Mouse (Mus musculus): Measurements from ENCODE around the gene Pde4d. TPM values are rescaled to one million over a fixed set of nuclear protein-coding genes. Genes with fewer than 3 reads are reported as not detected.

Gene Pde4d
- polyA plus RNA-seq, 1 experiment, result 34.7 TPM

DNA sequence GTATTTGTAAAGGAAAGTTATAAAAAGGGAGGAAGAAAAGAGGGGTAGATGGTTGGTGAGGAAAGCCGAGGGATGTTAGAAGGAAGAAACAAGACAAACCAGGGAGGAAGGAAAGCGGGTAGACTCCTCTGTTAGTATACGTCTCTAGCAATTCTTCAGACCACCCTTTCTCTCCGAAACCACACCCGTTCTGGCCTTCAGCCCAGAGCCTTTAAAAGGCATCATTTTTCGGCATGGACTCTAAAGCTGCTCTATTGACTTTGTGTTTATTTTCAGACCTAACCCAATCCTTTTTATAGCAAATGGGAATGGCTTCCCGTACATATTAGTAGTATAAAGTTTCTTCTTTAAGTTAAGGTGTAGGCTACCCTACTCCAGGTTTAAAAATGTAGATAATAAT is 1057.0 kb downstream of the Pde4d start:
- Histone ChIP-seq H3K4me1 (ENCODE audit: control insufficient read depth, insufficient read depth, low read length) (peaks cover 2% of the 10 kb centered on the region; the same call in 1 of the 2 replicates), H3K4me3 (ENCODE audit: insufficient read depth, low read length) (no peak overlapping the region), H3K27ac (ENCODE audit: insufficient read depth, low read length) (no peak overlapping the region)
- no peak for TF ChIP-seq POLR2A (IDR thresholded peaks at IDR 0.05; ENCODE audit: extremely low read depth, insufficient read depth, low read length)

DNA sequence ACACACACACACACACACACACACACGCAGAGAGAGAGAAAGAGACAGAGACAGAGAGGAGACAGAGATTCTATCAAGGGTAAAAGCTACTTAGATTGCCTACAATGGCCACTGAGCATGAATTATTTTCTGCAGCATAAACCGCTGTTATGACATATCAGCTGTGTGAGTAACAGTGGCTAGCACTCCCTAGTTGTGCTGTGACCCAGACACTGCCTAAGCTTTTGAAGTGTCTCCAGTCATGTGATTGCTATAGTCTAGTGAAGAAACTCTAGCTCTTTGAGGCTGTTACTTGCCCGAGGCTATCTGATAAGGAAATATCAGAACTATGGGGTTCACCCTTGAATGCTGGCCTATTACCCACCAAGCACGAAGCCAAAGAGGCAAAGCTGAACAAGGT is 1058.7 kb downstream of the Pde4d start:
- H3K27ac ChIP-seq (ENCODE audit: insufficient read depth, low read length), result no peak overlapping the region; the same call in 1 of the 2 replicates
- H3K4me3 ChIP-seq (ENCODE audit: insufficient read depth, low read length), result no peak overlapping the region
- no peaks in the 10 kb centered on the region for H3K4me1 ChIP-seq (ENCODE audit: control insufficient read depth, insufficient read depth, low read length)
- no peak for TF ChIP-seq POLR2A (IDR thresholded peaks at IDR 0.05; ENCODE audit: extremely low read depth, insufficient read depth, low read length)
- TF ChIP-seq CTCF (IDR thresholded peaks at IDR 0.05; ENCODE audit: extremely low read depth, insufficient read depth, low read length), result no peak

DNA sequence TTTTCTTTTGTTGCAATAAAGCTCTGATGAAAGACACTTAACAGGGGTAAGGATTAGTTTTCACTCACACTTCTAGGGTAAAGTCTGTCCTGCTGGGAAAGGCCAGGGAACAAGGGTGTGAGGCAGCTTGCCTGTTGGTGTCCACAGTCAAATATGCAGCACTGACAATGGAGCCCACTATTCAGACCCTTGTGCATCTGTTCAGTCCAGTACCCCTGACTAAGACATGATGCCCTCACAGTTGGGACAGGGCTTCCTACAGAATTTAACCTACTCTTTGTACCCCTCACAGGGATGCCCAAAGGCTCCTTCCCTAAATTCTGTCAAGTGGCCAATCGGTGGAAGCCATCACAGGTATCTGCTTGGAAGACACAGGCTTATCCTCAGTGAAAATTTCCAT is 1068.4 kb downstream of the Pde4d start:
- TF ChIP-seq POLR2A (IDR thresholded peaks at IDR 0.05; ENCODE audit: extremely low read depth, insufficient read depth, low read length) (no peak), CTCF (IDR thresholded peaks at IDR 0.05; ENCODE audit: extremely low read depth, insufficient read depth, low read length) (no peak)
- no peak overlapping the region for H3K4me3 ChIP-seq (ENCODE audit: insufficient read depth, low read length)
- no peak overlapping the region for H3K27ac ChIP-seq (ENCODE audit: insufficient read depth, low read length)
- no peaks in the 10 kb centered on the region for H3K4me1 ChIP-seq (ENCODE audit: control insufficient read depth, insufficient read depth, low read length)

- no peak overlapping the region for H3K27ac ChIP-seq (ENCODE audit: insufficient read depth, low read length)
- no peaks in the 10 kb centered on the region for H3K4me1 ChIP-seq (ENCODE audit: control insufficient read depth, insufficient read depth, low read length)
- H3K4me3 ChIP-seq (ENCODE audit: insufficient read depth, low read length), result no peak overlapping the region
- TF ChIP-seq POLR2A (IDR thresholded peaks at IDR 0.05; ENCODE audit: extremely low read depth, insufficient read depth, low read length) (no peak), CTCF (IDR thresholded peaks at IDR 0.05; ENCODE audit: extremely low read depth, insufficient read depth, low read length) (peak; percentile 53; the same call in 1 of the 2 replicates)
These were observed 1069.7 kb downstream of the Pde4d start for GRCm38 (mm10) chr13:109519485-109519884.

GRCm38 (mm10) chr13:109519966-109520646 is 1070.4 kb downstream of the Pde4d start:
- no peak overlapping the region for H3K4me3 ChIP-seq (ENCODE audit: insufficient read depth, low read length)
- H3K4me1 ChIP-seq (ENCODE audit: control insufficient read depth, insufficient read depth, low read length), result no peaks in the 10 kb centered on the region
- TF ChIP-seq CTCF (IDR thresholded peaks at IDR 0.05; ENCODE audit: extremely low read depth, insufficient read depth, low read length) (no peak), POLR2A (IDR thresholded peaks at IDR 0.05; ENCODE audit: extremely low read depth, insufficient read depth, low read length) (no peak)
- H3K27ac ChIP-seq (ENCODE audit: insufficient read depth, low read length), result no peak overlapping the region

DNA sequence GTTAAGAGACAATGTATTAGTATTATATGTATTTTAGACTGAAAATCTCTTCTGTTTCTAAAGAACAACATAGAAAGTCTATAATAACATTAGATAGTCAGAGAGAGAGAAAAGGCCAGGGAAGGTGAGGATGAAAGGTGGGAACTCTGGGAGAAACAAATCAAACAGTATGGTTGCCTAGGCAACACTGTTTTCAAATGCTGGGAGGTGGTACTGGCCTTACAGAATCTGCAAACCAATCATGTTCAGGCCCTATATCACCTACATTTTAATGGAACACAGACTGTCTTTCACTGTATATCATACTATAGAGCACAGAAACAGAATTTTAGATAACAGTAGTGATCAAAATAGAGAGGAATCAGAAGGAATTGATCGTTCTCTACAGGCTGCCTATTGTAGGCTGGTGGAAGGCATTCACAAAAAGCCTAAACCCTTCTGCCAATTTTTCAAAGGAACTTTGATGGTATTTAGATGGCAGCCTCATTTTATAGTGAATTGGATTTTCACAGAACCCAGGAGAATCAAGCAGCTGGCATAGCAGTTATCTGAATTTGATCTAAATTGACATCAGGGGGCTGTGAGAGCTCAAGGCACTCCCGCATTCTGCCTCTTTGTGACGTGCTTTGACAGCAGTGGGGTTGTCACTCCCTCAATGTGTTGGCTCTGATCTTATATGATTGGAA is 1084.2 kb downstream of the Pde4d start:
- Histone ChIP-seq H3K4me3 (ENCODE audit: insufficient read depth, low read length) (no peak overlapping the region), H3K27ac (ENCODE audit: insufficient read depth, low read length) (no peak overlapping the region), H3K4me1 (ENCODE audit: control insufficient read depth, insufficient read depth, low read length) (peaks cover 2% of the 10 kb centered on the region; the same call in 1 of the 2 replicates)
- no peak for TF ChIP-seq CTCF (IDR thresholded peaks at IDR 0.05; ENCODE audit: extremely low read depth, insufficient read depth, low read length)
- TF ChIP-seq POLR2A (IDR thresholded peaks at IDR 0.05; ENCODE audit: extremely low read depth, insufficient read depth, low read length), result no peak

GRCm38 (mm10) chr13:109534709-109535284 is 1085.0 kb downstream of the Pde4d start:
- no peak for TF ChIP-seq POLR2A (IDR thresholded peaks at IDR 0.05; ENCODE audit: extremely low read depth, insufficient read depth, low read length)
- TF ChIP-seq CTCF (IDR thresholded peaks at IDR 0.05; ENCODE audit: extremely low read depth, insufficient read depth, low read length), result no peak
- Histone ChIP-seq H3K4me3 (ENCODE audit: insufficient read depth, low read length) (no peak overlapping the region), H3K4me1 (ENCODE audit: control insufficient read depth, insufficient read depth, low read length) (peaks cover 2% of the 10 kb centered on the region; the same call in 1 of the 2 replicates), H3K27ac (ENCODE audit: insufficient read depth, low read length) (no peak overlapping the region)

DNA sequence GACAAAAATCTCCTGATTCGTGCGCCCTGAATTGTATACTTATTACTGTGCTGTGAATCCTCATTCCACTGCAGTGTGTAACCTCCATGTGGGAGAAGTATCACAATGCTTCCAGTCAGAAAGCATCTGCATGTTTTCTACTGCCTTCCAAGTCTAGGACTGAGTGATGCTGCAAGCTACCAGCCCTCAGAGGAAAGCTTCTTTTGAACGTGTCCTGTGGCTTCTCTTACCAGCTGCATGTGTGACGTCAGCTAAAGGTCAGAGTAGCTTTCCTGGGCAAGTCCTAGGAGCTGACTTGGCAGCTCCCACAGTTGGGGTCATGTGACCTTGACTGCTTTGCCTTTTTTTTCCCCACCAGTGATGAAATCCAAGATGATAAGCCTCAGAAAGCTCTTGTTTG is 1086.9 kb downstream of the Pde4d start:
- TF ChIP-seq CTCF (IDR thresholded peaks at IDR 0.05; ENCODE audit: extremely low read depth, insufficient read depth, low read length), result no peak
- TF ChIP-seq POLR2A (IDR thresholded peaks at IDR 0.05; ENCODE audit: extremely low read depth, insufficient read depth, low read length), result no peak
- H3K4me1 ChIP-seq (ENCODE audit: control insufficient read depth, insufficient read depth, low read length), result peaks cover 2% of the 10 kb centered on the region; the same call in 1 of the 2 replicates
- no peak overlapping the region for H3K27ac ChIP-seq (ENCODE audit: insufficient read depth, low read length)
- H3K4me3 ChIP-seq (ENCODE audit: insufficient read depth, low read length), result no peak overlapping the region

- no peak overlapping the region for H3K27ac ChIP-seq (ENCODE audit: insufficient read depth, low read length)
- no peak overlapping the region for H3K4me3 ChIP-seq (ENCODE audit: insufficient read depth, low read length)
- no peak for TF ChIP-seq CTCF (IDR thresholded peaks at IDR 0.05; ENCODE audit: extremely low read depth, insufficient read depth, low read length)
- no peak for TF ChIP-seq POLR2A (IDR thresholded peaks at IDR 0.05; ENCODE audit: extremely low read depth, insufficient read depth, low read length)
- H3K4me1 ChIP-seq (ENCODE audit: control insufficient read depth, insufficient read depth, low read length), result peaks cover 2% of the 10 kb centered on the region; the same call in 1 of the 2 replicates
These were observed 1089.6 kb downstream of the Pde4d start for GRCm38 (mm10) chr13:109539371-109539770.
